Mouse (Mus musculus): ENCODE results near the gene Btd. TPM values are rescaled to one million over a fixed set of nuclear protein-coding genes. Genes with fewer than 3 reads are reported as not detected.

The Btd gene
- polyA plus RNA-seq, 1 experiment from 2014 or later: 50.3 TPM

GRCm38 (mm10) chr14:31692536-31692935, 51.7 kb downstream of the Btd start:
- H3K9ac ChIP-seq (replicated peaks; ENCODE audit: low read length): no peak overlapping the region
- H3K27me3 ChIP-seq (ENCODE audit: insufficient read depth, low read length): no peaks in the 10 kb centered on the region
- no peak overlapping the region for H3K4me3 ChIP-seq (ENCODE audit: low read length)
- no peak overlapping the region for H3K27ac ChIP-seq (ENCODE audit: low read length)
- no peaks in the 10 kb centered on the region for H3K4me1 ChIP-seq (ENCODE audit: insufficient read depth, low read length)
- 85% methylated on average over 6 of the region's 6 CpGs for WGBS
- no peak overlapping the region for H3K4me2 ChIP-seq (replicated peaks; ENCODE audit: low read depth, low read length)
- peaks cover 6% of the 10 kb centered on the region; the same call in 1 of the 2 replicates for H3K36me3 ChIP-seq (ENCODE audit: insufficient read depth, low read length)
- ATAC-seq (ENCODE audit: low FRiP score, low TSS enrichment): no peak
- no peaks in the 10 kb centered on the region for H3K9me3 ChIP-seq (ENCODE audit: low read length)

- no peak overlapping the region for H3K27ac ChIP-seq (ENCODE audit: low read length)
- no peak overlapping the region for H3K4me3 ChIP-seq (ENCODE audit: low read length)
- H3K27me3 ChIP-seq (ENCODE audit: insufficient read depth, low read length): no peaks in the 10 kb centered on the region
- H3K9me3 ChIP-seq (ENCODE audit: low read length): no peaks in the 10 kb centered on the region
- ATAC-seq (ENCODE audit: low FRiP score, low TSS enrichment): no peak
- H3K4me1 ChIP-seq (ENCODE audit: insufficient read depth, low read length): no peaks in the 10 kb centered on the region
- H3K9ac ChIP-seq (replicated peaks; ENCODE audit: low read length): no peak overlapping the region
- WGBS: 85% methylated on average over 9 of the region's 9 CpGs
- H3K36me3 ChIP-seq (ENCODE audit: insufficient read depth, low read length): peaks cover 14% of the 10 kb centered on the region; the same call in 1 of the 2 replicates
- H3K4me2 ChIP-seq (replicated peaks; ENCODE audit: low read depth, low read length): no peak overlapping the region
These were observed 55.6 kb downstream of the Btd start for GRCm38 (mm10) chr14:31696206-31696984.

- H3K4me2 ChIP-seq (replicated peaks; ENCODE audit: low read depth, low read length): no peak overlapping the region
- H3K9ac ChIP-seq (replicated peaks; ENCODE audit: low read length): no peak overlapping the region
- H3K4me3 ChIP-seq (ENCODE audit: low read length): no peak overlapping the region
- no peak overlapping the region for H3K27ac ChIP-seq (ENCODE audit: low read length)
- no peaks in the 10 kb centered on the region for H3K9me3 ChIP-seq (ENCODE audit: low read length)
- H3K36me3 ChIP-seq (ENCODE audit: insufficient read depth, low read length): peaks cover 19% of the 10 kb centered on the region
- no peaks in the 10 kb centered on the region for H3K4me1 ChIP-seq (ENCODE audit: insufficient read depth, low read length)
- no peaks in the 10 kb centered on the region for H3K27me3 ChIP-seq (ENCODE audit: insufficient read depth, low read length)
- no peak for ATAC-seq (ENCODE audit: low FRiP score, low TSS enrichment)
- 84% methylated on average over 3 of the region's 3 CpGs for WGBS
These were observed 56.1 kb downstream of the Btd start for GRCm38 (mm10) chr14:31696985-31697303.

- H3K4me1 ChIP-seq (ENCODE audit: insufficient read depth, low read length): no peaks in the 10 kb centered on the region
- WGBS: 93% methylated on average over 3 of the region's 3 CpGs
- no peak overlapping the region for H3K4me3 ChIP-seq (ENCODE audit: low read length)
- peaks cover 21% of the 10 kb centered on the region for H3K36me3 ChIP-seq (ENCODE audit: insufficient read depth, low read length)
- ATAC-seq (ENCODE audit: low FRiP score, low TSS enrichment): no peak
- no peaks in the 10 kb centered on the region for H3K9me3 ChIP-seq (ENCODE audit: low read length)
- H3K4me2 ChIP-seq (replicated peaks; ENCODE audit: low read depth, low read length): no peak overlapping the region
- no peak overlapping the region for H3K27ac ChIP-seq (ENCODE audit: low read length)
- H3K9ac ChIP-seq (replicated peaks; ENCODE audit: low read length): no peak overlapping the region
- H3K27me3 ChIP-seq (ENCODE audit: insufficient read depth, low read length): no peaks in the 10 kb centered on the region
These were observed 56.5 kb downstream of the Btd start for GRCm38 (mm10) chr14:31697346-31697745.

GRCm38 (mm10) chr14:31697755-31698154, 56.9 kb downstream of the Btd start:
- Histone ChIP-seq H3K9me3 (ENCODE audit: low read length) (no peaks in the 10 kb centered on the region), H3K9ac (replicated peaks; ENCODE audit: low read length) (no peak overlapping the region), H3K27ac (ENCODE audit: low read length) (no peak overlapping the region), H3K36me3 (ENCODE audit: insufficient read depth, low read length) (peaks cover 21% of the 10 kb centered on the region), H3K4me1 (ENCODE audit: insufficient read depth, low read length) (no peaks in the 10 kb centered on the region), H3K27me3 (ENCODE audit: insufficient read depth, low read length) (no peaks in the 10 kb centered on the region), H3K4me3 (ENCODE audit: low read length) (no peak overlapping the region), H3K4me2 (replicated peaks; ENCODE audit: low read depth, low read length) (no peak overlapping the region)
- WGBS: 88% methylated on average over 4 of the region's 4 CpGs
- no peak for ATAC-seq (ENCODE audit: low FRiP score, low TSS enrichment)

GRCm38 (mm10) chr14:31700376-31700775, 59.5 kb downstream of the Btd start:
- H3K36me3 ChIP-seq (ENCODE audit: insufficient read depth, low read length): peaks cover 31% of the 10 kb centered on the region
- no peaks in the 10 kb centered on the region for H3K4me1 ChIP-seq (ENCODE audit: insufficient read depth, low read length)
- no peak overlapping the region for H3K4me2 ChIP-seq (replicated peaks; ENCODE audit: low read depth, low read length)
- no peak overlapping the region for H3K4me3 ChIP-seq (ENCODE audit: low read length)
- no peaks in the 10 kb centered on the region for H3K27me3 ChIP-seq (ENCODE audit: insufficient read depth, low read length)
- 85% methylated on average over 2 of the region's 2 CpGs for WGBS
- ATAC-seq (ENCODE audit: low FRiP score, low TSS enrichment): no peak
- H3K9me3 ChIP-seq (ENCODE audit: low read length): no peaks in the 10 kb centered on the region
- no peak overlapping the region for H3K27ac ChIP-seq (ENCODE audit: low read length)
- H3K9ac ChIP-seq (replicated peaks; ENCODE audit: low read length): no peak overlapping the region

GRCm38 (mm10) chr14:31709343-31709742, 68.5 kb downstream of the Btd start:
- Histone ChIP-seq H3K4me3 (ENCODE audit: low read length) (no peak overlapping the region), H3K9ac (replicated peaks; ENCODE audit: low read length) (no peak overlapping the region), H3K27me3 (ENCODE audit: insufficient read depth, low read length) (no peaks in the 10 kb centered on the region), H3K27ac (ENCODE audit: low read length) (no peak overlapping the region), H3K9me3 (ENCODE audit: low read length) (no peaks in the 10 kb centered on the region), H3K4me2 (replicated peaks; ENCODE audit: low read depth, low read length) (no peak overlapping the region), H3K36me3 (ENCODE audit: insufficient read depth, low read length) (peaks cover 17% of the 10 kb centered on the region; the same call in 1 of the 2 replicates), H3K4me1 (ENCODE audit: insufficient read depth, low read length) (no peaks in the 10 kb centered on the region)
- WGBS: 79% methylated on average over 1 of the region's 1 CpGs
- ATAC-seq (ENCODE audit: low FRiP score, low TSS enrichment): no peak

GRCm38 (mm10) chr14:31715669-31716068, 74.8 kb downstream of the Btd start:
- Histone ChIP-seq H3K9me3 (ENCODE audit: low read length) (no peaks in the 10 kb centered on the region), H3K4me1 (ENCODE audit: insufficient read depth, low read length) (no peaks in the 10 kb centered on the region), H3K4me2 (replicated peaks; ENCODE audit: low read depth, low read length) (no peak overlapping the region), H3K27me3 (ENCODE audit: insufficient read depth, low read length) (no peaks in the 10 kb centered on the region), H3K9ac (replicated peaks; ENCODE audit: low read length) (no peak overlapping the region), H3K27ac (ENCODE audit: low read length) (no peak overlapping the region), H3K4me3 (ENCODE audit: low read length) (no peak overlapping the region), H3K36me3 (ENCODE audit: insufficient read depth, low read length) (peaks cover 34% of the 10 kb centered on the region)
- ATAC-seq (ENCODE audit: low FRiP score, low TSS enrichment): no peak

GRCm38 (mm10) chr14:31717360-31717759, 76.5 kb downstream of the Btd start:
- WGBS: 96% methylated on average over 5 of the region's 5 CpGs
- no peaks in the 10 kb centered on the region for H3K4me1 ChIP-seq (ENCODE audit: insufficient read depth, low read length)
- H3K4me3 ChIP-seq (ENCODE audit: low read length): no peak overlapping the region
- peaks cover 37% of the 10 kb centered on the region for H3K36me3 ChIP-seq (ENCODE audit: insufficient read depth, low read length)
- H3K9ac ChIP-seq (replicated peaks; ENCODE audit: low read length): no peak overlapping the region
- no peaks in the 10 kb centered on the region for H3K9me3 ChIP-seq (ENCODE audit: low read length)
- no peaks in the 10 kb centered on the region for H3K27me3 ChIP-seq (ENCODE audit: insufficient read depth, low read length)
- no peak overlapping the region for H3K4me2 ChIP-seq (replicated peaks; ENCODE audit: low read depth, low read length)
- ATAC-seq (ENCODE audit: low FRiP score, low TSS enrichment): no peak
- no peak overlapping the region for H3K27ac ChIP-seq (ENCODE audit: low read length)

Data from kidney, embryonic 16.5 days (tissue).